Mouse (Mus musculus) megakaryocyte, embryonic 14.5 days (primary cell): ENCODE measurements around the gene Stradb. TPM values are rescaled to one million over a fixed set of nuclear protein-coding genes. Genes with fewer than 3 reads are reported as not detected.

Experiments
- H3K27me3 ChIP-seq: replicated peaks from 2 replicates; pipeline ENCODE3; 2012; ENCODE audit warnings: inconsistent platforms
- H3K36me3 ChIP-seq: replicated peaks from 2 replicates; pipeline ENCODE3; 2012; ENCODE audit warnings: low read length, inconsistent platforms, mixed read lengths
- H3K4me1 ChIP-seq: 2 replicates; pipeline ENCODE4 v1.6.1; 2012; ENCODE audit warnings: inconsistent platforms
- H3K4me3 ChIP-seq: replicated peaks from 2 replicates; pipeline ENCODE3; 2012; ENCODE audit warnings: moderate library complexity, mild to moderate bottlenecking, inconsistent platforms
- H3K9me3 ChIP-seq: 2 replicates; pipeline ENCODE4 v1.6.1; 2012; ENCODE audit warnings: inconsistent platforms
- FLI1 ChIP-seq: IDR thresholded peaks from 2 replicates; pipeline ENCODE4 v1.6.1; 2012; ENCODE audit warnings: low read length, inconsistent platforms, mixed read lengths
- GATA1 ChIP-seq: IDR thresholded peaks from 3 replicates; pipeline ENCODE4 v1.6.1; 2012; ENCODE audit warnings: mixed read lengths, low read length, inconsistent platforms, borderline replicate concordance
- polyA plus RNA-seq: library from polyadenylated mRNA; stranded (reverse); fragments of >175 nt; gene quantifications from 2 replicates; pipeline ENCODE4 v1.2.3, GENCODE M21; 2012; ENCODE audit warnings: low replicate concordance; ENCODE audit not compliant: insufficient read depth

The Stradb gene
- polyA plus RNA-seq, 1 experiment, result 5.1 TPM

DNA sequence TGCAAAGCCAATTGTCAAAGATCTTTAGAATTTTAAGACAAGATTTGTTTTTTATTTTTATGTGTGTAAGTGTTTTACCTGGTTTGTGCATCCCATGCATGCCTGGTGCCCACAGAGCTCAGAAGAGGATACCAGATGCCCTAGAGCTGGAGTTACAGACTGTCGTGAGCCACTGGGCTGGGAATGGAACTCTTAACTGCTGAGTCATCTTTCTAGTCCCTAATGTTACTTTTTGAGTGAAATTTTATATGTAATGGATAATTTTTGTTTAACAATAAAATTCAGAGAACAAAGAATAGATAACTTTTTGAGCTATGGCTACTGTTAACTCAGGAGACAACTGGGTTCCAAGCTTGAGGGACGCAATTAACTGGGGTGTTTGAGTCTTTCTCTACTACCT, 13.6 kb upstream of the Stradb start:
- Histone ChIP-seq H3K9me3 (no peaks in the 10 kb centered on the region), H3K4me3 (no peak overlapping the region), H3K27me3 (no peaks in the 10 kb centered on the region), H3K4me1 (peaks cover 95% of the 10 kb centered on the region), H3K36me3 (peaks cover 17% of the 10 kb centered on the region)
- no peak for TF ChIP-seq GATA1
- TF ChIP-seq FLI1, result no peak

DNA sequence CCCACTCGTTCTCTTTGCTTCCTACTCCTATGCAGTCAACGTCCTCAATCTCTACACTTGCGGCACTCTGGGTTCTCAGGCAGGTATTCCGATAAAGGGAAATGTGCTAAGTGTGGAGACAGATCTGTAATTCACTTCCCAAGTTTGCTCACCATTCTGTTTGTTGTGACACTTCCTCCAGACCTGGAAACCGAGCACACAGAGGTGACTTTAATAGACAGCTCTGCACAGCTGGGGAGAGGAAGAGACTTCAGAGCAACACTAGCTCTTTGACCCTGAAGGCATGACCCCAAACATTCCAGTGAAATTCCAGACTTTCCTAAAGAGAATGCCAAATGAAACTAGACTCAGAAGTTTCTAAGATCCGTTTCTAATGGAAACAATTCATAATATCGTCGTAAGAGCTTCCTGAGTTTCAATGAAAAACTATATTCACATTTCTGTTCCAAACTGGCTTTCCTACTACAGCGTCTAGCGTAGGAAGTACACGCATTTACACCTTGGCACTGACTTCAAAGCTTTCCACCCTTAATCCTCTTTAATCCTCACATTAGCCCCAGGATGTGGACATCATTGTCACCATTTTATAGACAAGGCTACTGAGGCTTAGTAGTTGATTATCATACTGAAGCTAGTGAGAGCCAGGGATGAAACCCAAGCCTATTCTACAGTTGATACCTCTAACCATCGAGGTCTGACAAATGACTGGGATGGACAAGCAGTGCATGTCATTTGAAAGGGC, 12.0 kb upstream of the Stradb start:
- Histone ChIP-seq H3K4me1 (peaks cover 95% of the 10 kb centered on the region), H3K36me3 (peaks cover 17% of the 10 kb centered on the region), H3K27me3 (no peaks in the 10 kb centered on the region), H3K9me3 (no peaks in the 10 kb centered on the region), H3K4me3 (no peak overlapping the region)
- TF ChIP-seq FLI1, result no peak
- no peak for TF ChIP-seq GATA1

GRCm38 (mm10) chr1:58962418-58962817, 10.9 kb upstream of the Stradb start:
- Histone ChIP-seq H3K27me3 (no peaks in the 10 kb centered on the region), H3K36me3 (peaks cover 17% of the 10 kb centered on the region), H3K4me3 (no peak overlapping the region), H3K4me1 (peaks cover 96% of the 10 kb centered on the region), H3K9me3 (no peaks in the 10 kb centered on the region)
- TF ChIP-seq FLI1 (no peak), GATA1 (no peak)

- H3K4me1 ChIP-seq, result peaks cover 96% of the 10 kb centered on the region
- no peaks in the 10 kb centered on the region for H3K27me3 ChIP-seq
- TF ChIP-seq FLI1 (no peak), GATA1 (no peak)
- H3K9me3 ChIP-seq, result no peaks in the 10 kb centered on the region
- H3K36me3 ChIP-seq, result peaks cover 16% of the 10 kb centered on the region
- no peak overlapping the region for H3K4me3 ChIP-seq
Observed at GRCm38 (mm10) chr1:58962865-58963264, 10.5 kb upstream of the Stradb start.

DNA sequence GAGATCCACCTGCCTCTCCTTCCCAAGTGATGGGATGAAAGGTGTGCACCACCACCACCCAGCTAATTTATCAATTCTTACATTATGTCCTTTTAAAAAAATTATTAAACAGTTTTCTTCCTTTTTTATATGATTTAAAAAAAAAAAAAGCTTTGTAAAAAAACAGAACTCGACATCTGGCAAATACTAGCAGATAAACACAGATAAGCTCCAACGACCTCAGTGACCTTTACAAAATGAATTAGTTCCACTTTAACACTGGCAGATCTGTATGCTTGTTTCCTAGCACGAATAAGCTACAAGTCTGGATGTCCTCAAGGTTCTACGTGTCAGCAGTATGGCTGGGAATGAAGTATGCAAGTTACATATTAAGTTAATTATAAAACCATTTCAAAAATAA, 5.8 kb upstream of the Stradb start:
- Histone ChIP-seq H3K27me3 (no peaks in the 10 kb centered on the region), H3K36me3 (peaks cover 9% of the 10 kb centered on the region), H3K9me3 (no peaks in the 10 kb centered on the region), H3K4me1 (peaks cover 99% of the 10 kb centered on the region), H3K4me3 (no peak overlapping the region)
- TF ChIP-seq FLI1 (no peak), GATA1 (no peak)

GRCm38 (mm10) chr1:58970054-58970453, 3.3 kb upstream of the Stradb start:
- H3K4me3 ChIP-seq, result no peak overlapping the region
- H3K4me1 ChIP-seq, result peaks cover 77% of the 10 kb centered on the region
- H3K9me3 ChIP-seq, result no peaks in the 10 kb centered on the region
- H3K36me3 ChIP-seq, result peaks cover 7% of the 10 kb centered on the region
- no peaks in the 10 kb centered on the region for H3K27me3 ChIP-seq
- no peak for TF ChIP-seq FLI1
- no peak for TF ChIP-seq GATA1

DNA sequence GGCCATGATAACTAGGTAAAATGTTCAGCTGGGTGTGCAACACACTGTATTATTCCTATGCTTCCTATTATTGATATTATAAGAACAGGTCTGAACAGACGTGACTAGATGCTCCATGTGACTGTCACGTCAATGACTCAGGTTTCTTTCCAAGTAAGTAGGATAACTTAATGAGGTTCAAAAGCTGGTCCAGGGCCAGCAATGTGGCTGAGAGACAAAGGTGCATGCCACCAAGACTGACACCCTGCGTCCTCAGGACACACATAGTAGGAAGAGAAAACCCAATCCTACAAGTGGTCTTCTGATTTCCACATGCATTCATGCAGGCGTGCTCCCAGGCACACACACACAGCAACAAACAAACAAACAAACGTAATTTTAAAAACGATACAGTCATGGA, 2.2 kb upstream of the Stradb start:
- Histone ChIP-seq H3K9me3 (no peaks in the 10 kb centered on the region), H3K4me3 (peak overlapping the region; percentile 50), H3K36me3 (peaks cover 11% of the 10 kb centered on the region), H3K4me1 (peaks cover 72% of the 10 kb centered on the region), H3K27me3 (no peaks in the 10 kb centered on the region)
- no peak for TF ChIP-seq GATA1
- TF ChIP-seq FLI1, result no peak

DNA sequence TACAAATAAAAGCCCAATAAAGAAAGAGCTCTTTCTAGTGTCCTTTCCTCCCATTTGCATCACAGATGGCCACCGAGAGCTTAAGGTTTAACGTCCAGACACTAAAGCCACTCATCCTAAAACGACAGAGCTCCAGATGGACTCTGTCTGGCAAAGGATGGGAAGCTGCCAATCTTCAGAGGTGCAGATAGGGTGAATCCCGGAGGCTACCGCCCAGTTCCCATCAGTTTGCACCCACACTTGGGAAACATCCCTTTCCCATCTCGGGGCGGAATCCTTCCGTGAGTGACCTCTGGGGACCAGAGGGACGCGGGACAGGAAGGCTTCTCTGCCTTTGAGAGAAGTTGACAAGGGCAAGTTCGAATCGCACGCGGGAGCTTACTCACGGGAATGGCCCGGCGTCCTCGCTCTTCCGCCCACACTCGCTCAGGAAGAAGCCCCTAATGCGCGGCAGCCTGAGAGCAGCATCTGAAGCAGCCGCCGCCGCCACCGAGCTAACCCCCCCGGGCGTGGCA, 414 bp upstream of the Stradb start:
- Histone ChIP-seq H3K9me3 (no peaks in the 10 kb centered on the region), H3K36me3 (peaks cover 25% of the 10 kb centered on the region), H3K4me1 (peaks cover 61% of the 10 kb centered on the region), H3K27me3 (no peaks in the 10 kb centered on the region), H3K4me3 (peak overlapping the region; percentile 92)
- TF ChIP-seq GATA1 (no peak), FLI1 (no peak)

DNA sequence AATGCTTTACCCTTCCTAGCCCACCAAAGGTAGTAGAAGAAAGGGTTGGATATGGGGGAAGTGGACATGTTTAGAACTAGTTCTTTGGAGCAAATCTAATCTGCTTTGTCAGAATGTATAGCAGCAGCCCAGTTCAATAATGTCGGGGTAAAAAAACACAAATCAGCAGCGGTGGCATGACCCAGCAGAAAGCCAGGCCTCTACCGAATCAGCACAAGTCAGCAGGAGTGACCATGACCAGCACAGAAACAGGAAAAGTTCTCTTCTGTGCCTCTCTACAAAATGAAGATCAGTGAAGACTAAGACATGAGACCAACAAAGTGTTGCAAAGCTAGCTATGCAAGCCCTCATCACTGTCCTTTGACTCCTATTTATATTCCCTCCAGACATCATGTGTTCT, 9.0 kb downstream of the Stradb start:
- H3K4me1 ChIP-seq, result peaks cover 52% of the 10 kb centered on the region
- H3K27me3 ChIP-seq, result no peaks in the 10 kb centered on the region
- TF ChIP-seq FLI1 (no peak), GATA1 (no peak)
- H3K4me3 ChIP-seq, result peak overlapping the region; percentile 57
- H3K36me3 ChIP-seq, result peaks cover 85% of the 10 kb centered on the region
- no peaks in the 10 kb centered on the region for H3K9me3 ChIP-seq

- TF ChIP-seq GATA1 (no peak), FLI1 (no peak)
- Histone ChIP-seq H3K9me3 (no peaks in the 10 kb centered on the region), H3K4me1 (peaks cover 56% of the 10 kb centered on the region), H3K27me3 (no peaks in the 10 kb centered on the region), H3K36me3 (peaks cover 95% of the 10 kb centered on the region), H3K4me3 (no peak overlapping the region)
Observed at GRCm38 (mm10) chr1:58984586-58984985, 11.3 kb downstream of the Stradb start.
